In genomic region chr17:8923074-8923473, GRCm38 (mm10) we compare ENCODE assay signal across 12 mouse cellular contexts.
"Had no signal": no experiment of that assay in that cellular context is flagged by ENCODE, and none has a peak within 500 bp of the region (broad histone marks: within the 10 kb centered on the region; RNA-seq: fewer than 3 reads in every experiment).

No protein-coding gene starts in this region.

- H3K4me1 ChIP-seq: liver, embryonic 13.5 days; stomach, embryonic 15.5 days had no signal

- H3K4me2 ChIP-seq: kidney, embryonic 15.5 days; liver, embryonic 13.5 days; neural tube, embryonic 12.5 days; stomach, embryonic 15.5 days had no signal

- H3K27ac ChIP-seq: kidney, embryonic 15.5 days; left cerebral cortex, adult 2 months; liver, embryonic 13.5 days; neural tube, embryonic 12.5 days; stomach, embryonic 15.5 days had no signal

- ATAC-seq: intestine, embryonic 16.5 days; liver, postnatal 0 days had no signal

- H3K9me3 ChIP-seq: kidney, embryonic 15.5 days; liver, embryonic 13.5 days; neural tube, embryonic 12.5 days; stomach, embryonic 15.5 days had no signal

- H3K36me3 ChIP-seq: kidney, embryonic 15.5 days; liver, embryonic 13.5 days; neural tube, embryonic 12.5 days; stomach, embryonic 15.5 days had no signal

- DNase-seq: kidney, adult 2 months; kidney, postnatal 14 days; liver; liver, embryonic 13.5 days; liver, postnatal 0 days; midbrain, embryonic 14.5 days; right cerebral cortex, postnatal 14 days had no signal

- H3K9ac ChIP-seq: kidney, embryonic 15.5 days; liver, embryonic 13.5 days; liver, postnatal 0 days; neural tube, embryonic 12.5 days; stomach, embryonic 15.5 days had no signal

- H3K4me3 ChIP-seq: kidney, embryonic 15.5 days; left cerebral cortex, adult 2 months; liver, embryonic 13.5 days; neural tube, embryonic 12.5 days; stomach, embryonic 15.5 days had no signal

- H3K27me3 ChIP-seq: liver, embryonic 13.5 days; neural tube, embryonic 12.5 days; stomach, embryonic 15.5 days had no signal
